Mouse (Mus musculus) testis, adult 2 months (tissue): ENCODE results near the gene Aloxe3.

Source experiments
- CTCF ChIP-seq: fragments of 200-500 bp; IDR thresholded peaks from 2 replicates; pipeline ENCODE4 v1.5.1; 2012; ENCODE audit warnings: low read depth, mild to moderate bottlenecking, inconsistent platforms, low read length, moderate library complexity; ENCODE audit not compliant: control insufficient read depth, insufficient read depth, insufficient replicate concordance
- POLR2A ChIP-seq: fragments of 200-500 bp; IDR thresholded peaks from 2 replicates; pipeline ENCODE4 v1.6.1; 2012; ENCODE audit warnings: low read depth, mild to moderate bottlenecking, inconsistent platforms, low read length, moderate library complexity; ENCODE audit not compliant: control insufficient read depth

DNA sequence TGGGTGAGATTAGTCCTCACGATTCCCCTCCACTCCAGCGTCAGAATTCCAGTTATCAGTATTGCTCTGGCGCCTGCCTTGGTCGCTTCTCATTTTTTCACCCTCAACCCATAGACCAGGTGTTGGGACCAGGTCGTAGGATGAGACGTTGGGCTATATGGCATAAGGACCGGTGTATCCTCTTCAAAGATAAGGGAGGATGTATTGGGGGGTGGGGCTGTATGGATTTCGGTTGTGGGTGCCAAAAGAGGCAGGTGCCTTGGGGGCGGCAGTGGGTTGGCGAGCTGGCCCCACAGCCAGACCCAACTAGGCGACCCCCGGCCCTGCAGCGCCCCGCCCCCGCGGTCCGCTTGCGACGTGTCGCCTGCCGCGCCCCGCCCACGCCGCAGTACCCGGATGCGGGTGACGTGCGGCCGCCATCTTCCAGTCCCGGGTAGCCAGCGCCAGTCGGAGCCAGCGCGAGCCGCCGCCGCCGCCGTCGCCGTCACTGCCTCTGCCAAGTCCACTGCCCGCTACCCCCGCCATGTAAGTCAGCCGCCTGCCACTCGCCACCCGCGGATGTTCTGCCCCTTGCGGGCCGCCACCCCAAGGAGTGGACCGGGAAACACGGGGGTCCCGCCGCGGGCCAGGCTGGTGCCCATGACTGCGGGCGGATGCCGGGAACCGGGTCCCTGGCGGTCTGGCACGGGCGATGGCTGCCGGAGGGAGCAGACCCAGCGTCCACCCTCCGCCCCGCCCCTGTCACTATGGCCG, 37.4 kb upstream of the Aloxe3 start, which contains the start of gene Vamp2:
- TF ChIP-seq POLR2A (peak; percentile 62), CTCF (no peak)
